Mouse (Mus musculus): ENCODE results near the gene Ptprm.

Ptprm gene

GRCm38 (mm10) chr17:66991815-66992214 is 362.4 kb downstream of the Ptprm start:
- DNase-seq (ENCODE audit: extremely low spot score): no peak

DNA sequence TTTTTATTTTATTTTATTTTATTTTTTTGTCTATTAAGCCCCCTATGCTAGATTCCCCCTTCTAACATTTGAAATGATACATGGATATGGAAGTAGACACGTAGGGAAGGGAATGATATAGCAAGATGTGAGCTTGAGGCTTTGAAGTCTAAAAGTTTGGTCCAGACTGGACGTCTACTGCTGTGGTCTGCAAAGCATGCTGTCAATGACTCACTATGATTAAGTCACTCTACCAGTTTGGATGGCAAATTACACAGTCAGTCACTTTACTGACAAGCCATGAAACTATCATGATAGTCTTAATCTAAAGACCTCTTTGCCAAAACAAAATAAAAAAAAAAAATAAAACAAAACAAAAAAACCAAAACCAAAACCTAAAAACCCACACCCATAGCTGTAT is 363.5 kb downstream of the Ptprm start:
- DNase-seq (ENCODE audit: extremely low spot score): no peak

GRCm38 (mm10) chr17:66988014-66988413 is 366.2 kb downstream of the Ptprm start:
- DNase-seq (ENCODE audit: extremely low spot score): no peak

- DNase-seq (ENCODE audit: extremely low spot score): no peak
Measured at GRCm38 (mm10) chr17:66981649-66982048, 372.6 kb downstream of the Ptprm start.

DNA sequence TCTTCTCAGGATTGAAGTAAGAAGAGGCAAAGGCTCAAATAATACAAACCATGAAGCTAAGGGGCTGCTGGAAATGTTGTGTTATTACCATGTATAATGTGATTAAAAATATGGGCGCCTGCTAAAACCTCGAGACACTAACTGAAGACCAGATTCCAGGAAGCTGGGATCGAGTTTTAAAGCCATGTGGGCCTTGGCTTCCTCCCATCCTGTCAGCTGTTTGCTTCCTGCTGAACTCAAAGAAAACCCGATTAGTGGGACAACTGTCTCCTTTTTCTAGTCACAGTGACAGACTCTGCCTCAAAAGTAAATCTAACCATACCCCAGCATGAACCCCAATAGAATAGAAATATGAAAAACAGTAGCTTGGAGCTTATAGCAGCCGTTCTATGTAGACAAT is 374.3 kb downstream of the Ptprm start:
- no peak for DNase-seq (ENCODE audit: extremely low spot score)

DNA sequence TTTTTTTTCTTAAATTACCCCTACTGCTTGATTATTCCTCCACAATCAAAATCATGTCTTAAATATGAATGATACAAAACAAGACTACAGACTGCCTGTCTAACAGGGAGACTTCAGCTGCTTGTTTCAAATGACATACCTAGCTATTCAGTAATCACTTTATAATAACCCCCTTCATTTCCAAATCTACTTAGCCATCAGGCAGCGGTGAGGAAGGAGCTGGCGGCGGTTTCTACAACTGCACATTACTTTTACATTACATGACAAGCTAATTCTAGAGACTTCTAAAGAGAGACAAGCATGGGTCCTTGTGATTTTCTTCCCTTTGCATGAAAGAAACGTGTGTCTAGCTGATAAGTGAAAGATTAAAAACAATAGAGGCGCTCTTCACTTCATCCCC is 377.8 kb downstream of the Ptprm start:
- no peak for DNase-seq (ENCODE audit: extremely low spot score)

- no peak for DNase-seq (ENCODE audit: extremely low spot score)
Measured at GRCm38 (mm10) chr17:66972976-66973375, 381.3 kb downstream of the Ptprm start.

DNA sequence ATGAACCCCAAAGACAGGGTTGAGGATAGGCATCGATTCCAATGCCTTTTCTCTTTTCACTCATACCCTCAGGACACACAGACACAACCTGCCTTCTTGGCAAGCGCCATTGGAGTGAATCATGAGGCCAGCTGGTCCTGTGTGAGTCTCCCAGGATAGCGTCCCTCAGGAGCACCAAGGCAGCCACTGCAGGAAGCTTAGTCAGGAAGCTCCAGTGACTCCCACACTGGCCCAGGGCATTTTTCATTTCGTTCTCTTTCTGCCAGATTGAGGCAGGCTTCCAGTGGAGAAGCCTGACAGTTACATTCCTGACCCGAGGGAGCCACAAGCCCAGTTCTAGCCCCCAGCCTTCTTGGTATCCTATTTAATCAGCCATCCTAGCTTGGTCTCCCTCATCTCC is 393.3 kb downstream of the Ptprm start:
- no peak for DNase-seq (ENCODE audit: extremely low spot score)

DNA sequence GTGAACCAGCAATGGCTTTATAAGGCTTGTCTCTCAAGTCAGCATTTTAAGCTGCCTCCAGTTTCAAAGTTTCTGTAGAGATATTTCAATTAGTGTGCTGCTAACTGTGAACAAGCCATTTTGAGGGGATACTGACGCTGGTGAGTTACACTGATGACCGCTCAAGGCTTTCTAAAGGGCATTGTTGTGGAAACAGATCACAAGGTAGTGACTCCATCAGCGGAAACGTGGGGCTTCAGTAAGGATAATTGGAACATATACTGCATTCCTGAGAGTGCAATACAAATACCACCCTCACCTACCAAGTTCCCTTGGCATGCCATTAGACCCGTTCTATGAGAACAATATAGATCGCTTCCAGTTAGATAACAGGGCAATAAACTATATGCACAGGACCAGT is 393.7 kb downstream of the Ptprm start:
- no peak for DNase-seq (ENCODE audit: extremely low spot score)

- DNase-seq (ENCODE audit: extremely low spot score): no peak
Measured at GRCm38 (mm10) chr17:66959815-66960214, 394.4 kb downstream of the Ptprm start.

DNA sequence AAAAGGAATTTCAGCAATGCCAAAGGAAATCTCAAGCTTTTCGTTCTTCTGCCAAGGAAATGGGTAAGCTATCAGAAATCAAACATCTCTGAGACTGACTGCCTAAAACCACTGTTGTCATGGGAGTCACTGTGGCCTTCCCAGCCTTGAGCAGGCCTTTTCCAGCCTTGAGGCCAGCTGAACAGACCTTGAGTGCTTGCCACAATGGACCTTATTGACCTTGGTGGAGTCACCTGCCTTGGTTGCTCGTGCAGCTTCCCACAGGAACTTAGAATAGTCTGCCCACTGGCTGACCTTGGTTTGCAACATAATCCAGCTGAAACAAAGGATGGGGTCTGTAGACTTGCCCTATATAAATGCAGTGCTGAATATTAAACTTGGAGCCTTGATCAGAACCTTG is 395.5 kb downstream of the Ptprm start:
- DNase-seq (ENCODE audit: extremely low spot score): no peak

DNA sequence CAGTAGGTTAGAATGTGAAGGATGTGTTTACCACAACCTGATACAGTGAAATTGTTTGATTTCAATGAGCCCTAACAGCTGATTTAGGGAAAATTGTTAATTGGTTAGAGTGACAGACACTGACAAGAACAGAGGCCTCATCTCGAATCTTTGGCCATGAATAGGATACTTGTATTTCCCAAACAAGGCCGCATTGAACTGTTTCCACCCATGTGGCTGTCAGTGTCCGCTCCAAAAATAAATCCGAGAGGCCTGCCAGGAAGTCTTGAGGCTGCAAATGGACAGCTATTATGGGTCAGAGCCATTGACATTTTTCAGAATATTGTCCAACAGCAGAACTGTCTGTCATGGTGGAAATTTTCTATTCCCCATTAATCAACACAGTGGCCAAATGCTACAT is 409.8 kb downstream of the Ptprm start:
- DNase-seq (ENCODE audit: extremely low spot score): no peak

GRCm38 (mm10) chr17:66943539-66943938 is 410.7 kb downstream of the Ptprm start:
- no peak for DNase-seq (ENCODE audit: extremely low spot score)

DNA sequence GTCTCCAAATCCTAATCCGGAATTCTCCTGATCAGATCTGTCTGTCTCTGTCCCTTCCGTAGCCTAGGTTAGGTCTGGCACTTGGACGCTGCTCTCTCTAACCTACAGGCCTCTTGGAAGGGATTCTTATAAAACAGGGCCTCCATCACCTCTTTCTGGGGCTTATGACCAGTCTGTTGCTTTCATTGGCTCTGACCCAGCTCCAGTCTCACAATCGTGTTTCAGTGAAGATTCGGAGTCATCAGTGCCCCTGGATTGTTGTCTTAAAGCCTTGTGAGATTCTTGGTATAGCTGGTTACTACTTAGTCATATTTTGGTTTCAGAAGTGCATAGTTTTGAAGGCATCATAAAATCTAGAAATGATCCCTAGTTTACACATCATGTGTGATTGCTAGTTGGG is 428.6 kb downstream of the Ptprm start:
- no peak for DNase-seq (ENCODE audit: extremely low spot score)

- no peak for DNase-seq (ENCODE audit: extremely low spot score)
Measured at GRCm38 (mm10) chr17:66914696-66915095, 439.6 kb downstream of the Ptprm start.

- DNase-seq (ENCODE audit: extremely low spot score): peak; percentile 22
Measured at GRCm38 (mm10) chr17:66912533-66912932, 441.7 kb downstream of the Ptprm start.

GRCm38 (mm10) chr17:66912120-66912519 is 442.1 kb downstream of the Ptprm start:
- no peak for DNase-seq (ENCODE audit: extremely low spot score)

DNA sequence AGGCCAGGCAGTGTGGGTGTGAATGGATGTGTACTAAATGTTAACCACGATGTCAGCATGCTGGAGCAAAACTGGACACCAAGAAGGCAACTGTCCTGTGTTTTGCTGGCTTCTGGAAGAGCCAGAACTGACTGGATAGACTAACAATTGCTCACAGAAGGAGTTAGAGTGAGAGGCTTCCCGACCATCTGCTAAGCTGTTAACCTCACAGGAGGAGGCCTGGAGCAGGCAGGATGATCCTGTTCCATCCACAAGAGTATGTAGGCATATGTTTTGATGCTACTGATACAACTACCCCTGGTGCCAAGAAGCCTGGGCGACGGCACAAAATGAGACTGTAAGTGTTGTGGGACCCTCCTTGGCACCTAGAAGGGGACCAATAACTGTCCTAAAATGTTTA is 444.4 kb downstream of the Ptprm start:
- no peak for DNase-seq (ENCODE audit: extremely low spot score)

- no peak for DNase-seq (ENCODE audit: extremely low spot score)
Measured at GRCm38 (mm10) chr17:66908921-66909320, 445.3 kb downstream of the Ptprm start.

- no peak for DNase-seq (ENCODE audit: extremely low spot score)
Measured at GRCm38 (mm10) chr17:66894181-66894580, 460.1 kb downstream of the Ptprm start.

- DNase-seq (ENCODE audit: extremely low spot score): no peak
Measured at GRCm38 (mm10) chr17:66891916-66892315, 462.3 kb downstream of the Ptprm start.

GRCm38 (mm10) chr17:66891067-66891862 is 463.0 kb downstream of the Ptprm start:
- DNase-seq (ENCODE audit: extremely low spot score): no peak

DNA sequence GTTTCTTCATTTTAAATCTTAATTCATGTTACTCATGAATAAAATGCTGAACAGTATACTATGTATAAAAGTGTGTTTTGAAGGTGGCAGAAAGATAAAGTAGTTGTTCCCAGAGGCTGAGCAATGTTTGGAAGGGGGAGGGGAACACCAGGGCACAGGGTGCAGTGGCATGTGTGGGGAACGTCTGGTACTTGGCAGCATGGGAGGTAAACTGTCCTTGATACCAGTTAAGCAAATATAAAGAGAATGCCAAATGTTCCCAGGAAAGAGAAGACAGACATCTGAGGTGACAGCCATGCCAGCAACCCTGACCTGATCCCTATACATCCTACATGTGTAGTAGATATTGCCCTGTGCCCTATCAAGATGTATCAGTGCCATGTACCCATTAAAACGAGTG is 472.0 kb downstream of the Ptprm start:
- no peak for DNase-seq (ENCODE audit: extremely low spot score)
